In genomic region chr6:72636940-72637339, GRCm38 (mm10) we compare ENCODE assay signal across 12 mouse cellular contexts. TPM values are rescaled to one million over a fixed set of nuclear protein-coding genes. Genes with fewer than 3 reads are reported as not detected.
DNase-seq lines count a peak whose midpoint lies in the region; ATAC-seq and TF ChIP-seq lines count a peak whose summit lies in the region.
"Had no signal": no experiment of that assay in that cellular context is flagged by ENCODE, and none has a peak within 500 bp of the region (broad histone marks: within the 10 kb centered on the region; RNA-seq: fewer than 3 reads in every experiment).

No protein-coding gene starts in this region.

- no peak overlapping the region for H3K9ac ChIP-seq in heart, adult 2 months (ENCODE audit: low read depth, low read length)
- no peak overlapping the region for H3K9ac ChIP-seq in heart, embryonic 12.5 days
- no peak overlapping the region for H3K9ac ChIP-seq in liver, adult 2 months (ENCODE audit: low read depth, low read length)
- H3K9ac ChIP-seq in liver, embryonic 12.5 days, result no peak overlapping the region
- H3K9ac ChIP-seq: embryonic facial prominence, embryonic 15.5 days had no signal

- H3K36me3 ChIP-seq in heart, adult 2 months (ENCODE audit: control insufficient read depth, insufficient read depth, low read length), result no peaks in the 10 kb centered on the region
- H3K36me3 ChIP-seq in heart, embryonic 12.5 days, result peaks cover 7% of the 10 kb centered on the region; the same call in 1 of the 2 replicates
- no peaks in the 10 kb centered on the region for H3K36me3 ChIP-seq in liver, adult 2 months (ENCODE audit: control insufficient read depth, insufficient read depth, low read length)
- H3K36me3 ChIP-seq in liver, embryonic 12.5 days, result 0 out of 2 replicates have a peak, but pooled peaks cover 2% of the 10 kb centered on the region

- no peak overlapping the region for H3K4me3 ChIP-seq in heart, adult 2 months
- no peak overlapping the region for H3K4me3 ChIP-seq in heart, embryonic 12.5 days
- H3K4me3 ChIP-seq in liver, adult 2 months (ENCODE audit: insufficient read depth, low read depth, low read length), result no peak overlapping the region
- no peak overlapping the region for H3K4me3 ChIP-seq in liver, embryonic 12.5 days
- H3K4me3 ChIP-seq: embryonic facial prominence, embryonic 15.5 days had no signal

- H3K27me3 ChIP-seq in heart, adult 2 months (ENCODE audit: control insufficient read depth, insufficient read depth, low read length), result no peaks in the 10 kb centered on the region
- no peaks in the 10 kb centered on the region for H3K27me3 ChIP-seq in heart, embryonic 12.5 days (replicated peaks)
- no peaks in the 10 kb centered on the region for H3K27me3 ChIP-seq in liver, adult 2 months (ENCODE audit: control insufficient read depth, insufficient read depth, low read length)
- H3K27me3 ChIP-seq in liver, embryonic 12.5 days (replicated peaks), result no peaks in the 10 kb centered on the region
- H3K27me3 ChIP-seq: embryonic facial prominence, embryonic 15.5 days had no signal

- no peak for ATAC-seq in heart, embryonic 12.5 days (ENCODE audit: insufficient number of reproducible peaks, low FRiP score)
- no peak for ATAC-seq in liver, embryonic 12.5 days

- peak; percentile 47 for TF ChIP-seq CTCF in heart, adult 2 months (IDR thresholded peaks at IDR 0.05)
- TF ChIP-seq CTCF in liver, adult 2 months (IDR thresholded peaks at IDR 0.05; ENCODE audit: low read depth, low read length), result no peak

- intact Hi-C loops in heart, adult 2 months (cut with DNase I), result loop anchor here (1.0 to 5.0 kb wide), 3 partner anchors 152 to 590 kb away; partner anchors contain the start of gene Tcf7l1

- TF ChIP-seq POLR2A in heart, adult 2 months (IDR thresholded peaks at IDR 0.05; ENCODE audit: insufficient read depth, low read depth, low read length), result no peak
- TF ChIP-seq POLR2A in liver, adult 2 months (IDR thresholded peaks at IDR 0.05; ENCODE audit: extremely low read depth, insufficient read depth, low read length), result no peak

- H3K4me1 ChIP-seq in heart, adult 2 months (ENCODE audit: control insufficient read depth, insufficient read depth, low read length), result peaks cover 4% of the 10 kb centered on the region
- H3K4me1 ChIP-seq in heart, embryonic 12.5 days (replicated peaks), result peaks cover 4% of the 10 kb centered on the region; the same call in 1 of the 2 replicates
- peaks cover 12% of the 10 kb centered on the region for H3K4me1 ChIP-seq in liver, adult 2 months (ENCODE audit: control insufficient read depth, insufficient read depth, low read length)
- H3K4me1 ChIP-seq in liver, embryonic 12.5 days, result peaks cover 17% of the 10 kb centered on the region

- DNase-seq in heart, adult 2 months, result no peak
- DNase-seq in liver, adult 2 months (ENCODE audit: extremely low read depth, low read depth, low spot score), result peak; percentile 56
- DNase-seq in CD4-positive helper T cell, adult 2 months (ENCODE audit: low read depth, low spot score), result peak; percentile 32
- DNase-seq in induced T-regulatory cell, adult 2 months (ENCODE audit: low read depth), result peak; percentile 55
- no peak for DNase-seq in embryo, embryonic 9.5 days (ENCODE audit: extremely low spot score)
- DNase-seq in left cerebral cortex, adult 18-20 months (ENCODE audit: low spot score in 2 of 2), result no peak
- DNase-seq: cerebellum, adult 9-10 months; heart, postnatal 4 days had no signal

- no peaks in the 10 kb centered on the region; the same call in 1 of the 2 replicates for H3K79me2 ChIP-seq in heart, adult 2 months (replicated peaks; ENCODE audit: control insufficient read depth, insufficient read depth, low read length)
- no peaks in the 10 kb centered on the region for H3K79me2 ChIP-seq in liver, adult 2 months (ENCODE audit: control insufficient read depth, insufficient read depth, low read length)

- H3K9me3 ChIP-seq in heart, embryonic 12.5 days (replicated peaks), result no peaks in the 10 kb centered on the region
- H3K9me3 ChIP-seq in liver, embryonic 12.5 days (replicated peaks), result no peaks in the 10 kb centered on the region
- H3K9me3 ChIP-seq: embryonic facial prominence, embryonic 15.5 days had no signal

- no peak overlapping the region for H3K4me2 ChIP-seq in heart, embryonic 12.5 days
- H3K4me2 ChIP-seq in liver, embryonic 12.5 days, result no peak overlapping the region
- H3K4me2 ChIP-seq: embryonic facial prominence, embryonic 15.5 days; midbrain, embryonic 11.5 days had no signal

- H3K27ac ChIP-seq in heart, adult 2 months, result no peak overlapping the region
- H3K27ac ChIP-seq in heart, embryonic 12.5 days (ENCODE audit: poor library complexity, severe bottlenecking), result no peak overlapping the region
- H3K27ac ChIP-seq in liver, adult 2 months (replicated peaks; ENCODE audit: insufficient read depth, low read depth, low read length), result no peak overlapping the region
- H3K27ac ChIP-seq in liver, embryonic 12.5 days, result no peak overlapping the region
- H3K27ac ChIP-seq: embryonic facial prominence, embryonic 15.5 days had no signal

- TF ChIP-seq EP300 in heart, adult 2 months (IDR thresholded peaks at IDR 0.05; ENCODE audit: insufficient read depth, low read depth, low read length), result no peak

- 86% methylated on average over 3 of the region's 3 CpGs for WGBS in heart, adult 2 months
- WGBS in heart, embryonic 12.5 days, result 81% methylated on average over 3 of the region's 3 CpGs
- WGBS in liver, adult 2 months, result 62% methylated on average over 3 of the region's 3 CpGs
- 57% methylated on average over 3 of the region's 3 CpGs for WGBS in liver, embryonic 12.5 days (ENCODE audit: insufficient replicate concordance)

RNA-seq across cellular contexts. Expression of gene Tgoln1, which starts 20.1 kb away (rescaled TPM):
- total RNA-seq in heart, adult 2 months (2021), result 10 to 100 TPM; 60.1 to 68.0 TPM
- polyA plus RNA-seq in heart, adult 2 months (2012; rRNA removed), result 29.0 and 55.7 TPM in 2 replicates
- polyA plus RNA-seq in heart, embryonic 12.5 days (2016; fragmentation: Nextera tagmentation; extraction: Ambion mirVana), result 27.5 and 27.9 TPM in 2 replicates
- 68.7 and 85.5 TPM in 2 replicates for total RNA-seq in liver, adult 2 months (2014; rRNA removed)
- polyA plus RNA-seq in liver, adult 2 months (2012; rRNA removed), result 41.4 and 48.0 TPM in 2 replicates
- 17.8 and 18.8 TPM in 2 replicates for polyA plus RNA-seq in liver, embryonic 12.5 days (2016; fragmentation: Nextera tagmentation; extraction: Ambion mirVana)
- 100 to 1,000 TPM in 1 of 2 experiments, 10 to 100 TPM in 1; 97.3 to 102 TPM for total RNA-seq in left cerebral cortex, adult 18-20 months (2021)

RNA-seq across cellular contexts. Expression of gene Retsat, which starts 38.7 kb away (rescaled TPM):
- total RNA-seq in heart, adult 2 months (2021), result 100 to 1,000 TPM; 155 to 181 TPM
- polyA plus RNA-seq in heart, adult 2 months (2012; rRNA removed), result 57.1 and 83.3 TPM in 2 replicates
- polyA plus RNA-seq in heart, embryonic 12.5 days (2016; fragmentation: Nextera tagmentation; extraction: Ambion mirVana), result 13.8 and 16.0 TPM in 2 replicates
- 151 and 180 TPM in 2 replicates for total RNA-seq in liver, adult 2 months (2014; rRNA removed)
- 303 and 340 TPM in 2 replicates for polyA plus RNA-seq in liver, adult 2 months (2012; rRNA removed)
- polyA plus RNA-seq in liver, embryonic 12.5 days (2016; fragmentation: Nextera tagmentation; extraction: Ambion mirVana), result 15.3 and 16.6 TPM in 2 replicates
- total RNA-seq in left cerebral cortex, adult 18-20 months (2021), result 10 to 100 TPM; 50.1 to 60.4 TPM

RNA-seq across cellular contexts. Expression of gene Elmod3, which starts 38.7 kb away (rescaled TPM):
- total RNA-seq in heart, adult 2 months (2021), result 10 to 100 TPM; 12.8 to 16.5 TPM
- 25.5 and 32.8 TPM in 2 replicates for polyA plus RNA-seq in heart, adult 2 months (2012; rRNA removed)
- polyA plus RNA-seq in heart, embryonic 12.5 days (2016; fragmentation: Nextera tagmentation; extraction: Ambion mirVana), result 12.6 and 13.2 TPM in 2 replicates
- total RNA-seq in liver, adult 2 months (2014; rRNA removed), result 7.6 and 9.5 TPM in 2 replicates
- polyA plus RNA-seq in liver, adult 2 months (2012; rRNA removed), result 14.7 and 16.0 TPM in 2 replicates
- polyA plus RNA-seq in liver, embryonic 12.5 days (2016; fragmentation: Nextera tagmentation; extraction: Ambion mirVana), result 6.8 and 7.6 TPM in 2 replicates
- 10 to 100 TPM; 22.6 to 23.1 TPM for total RNA-seq in left cerebral cortex, adult 18-20 months (2021)

Comparison
In these comparisons a context has a peak if more than half of its experiments do, and no peak if none do; other contexts are left out.
1. DNase-seq: peak in liver, adult 2 months (single experiment), CD4-positive helper T cell, adult 2 months (single experiment) and induced T-regulatory cell, adult 2 months (single experiment); none in heart, adult 2 months (0 of 2), embryo, embryonic 9.5 days (single experiment) and left cerebral cortex, adult 18-20 months (0 of 2).